Mouse (Mus musculus): ENCODE measurements around the gene Cenpi. TPM values are rescaled to one million over a fixed set of nuclear protein-coding genes. Genes with fewer than 3 reads are reported as not detected.
A peak's percentile ranks its signal among the peaks of the same experiment; 100 is the strongest.
"Not testable (repeated sequence)": the region's sequence is repeated elsewhere in the genome, so short reads cannot be mapped to it uniquely, and the experiment has no call there.

The Cenpi gene
- total RNA-seq, 2 experiments from 2014 or later: 0.26 to 1.0 TPM

- intact Hi-C loops (cut with DNase I): loop anchor here (5.0 kb wide), 2 partner anchors 85 to 105 kb away; partner anchors contain the start of gene Drp2
- H3K4me3 ChIP-seq: peak overlapping the region; percentile 55
- peak overlapping the region; percentile 67; the same call in 1 of the 2 replicates for H3K27ac ChIP-seq
- TF ChIP-seq CTCF (IDR thresholded peaks at IDR 0.05): no peak
- no peak for DNase-seq (ENCODE audit: extremely low spot score in 1 of 2, low spot score in 2 of 2)
Measured at GRCm38 (mm10) chrX:134297195-134297594, 10.7 kb upstream of the Cenpi start.

GRCm38 (mm10) chrX:134300219-134300618 lies 7.7 kb upstream of the Cenpi start:
- DNase-seq (ENCODE audit: extremely low spot score in 1 of 2, low spot score in 2 of 2): no peak
- TF ChIP-seq CTCF (IDR thresholded peaks at IDR 0.05): no peak
- Histone ChIP-seq H3K27ac (no peak overlapping the region), H3K4me3 (no peak overlapping the region)
- intact Hi-C loops (cut with DNase I): loop anchor here (10.0 kb wide), 1 partner anchor 235 kb away; no protein-coding TSS in a partner anchor

- H3K27ac ChIP-seq: no peak overlapping the region
- DNase-seq (ENCODE audit: extremely low spot score in 1 of 2, low spot score in 2 of 2): no peak
- intact Hi-C loops (cut with DNase I): loop anchor here (10.0 kb wide), 1 partner anchor 238 kb away; no protein-coding TSS in a partner anchor
- no peak for TF ChIP-seq CTCF (IDR thresholded peaks at IDR 0.05)
- H3K4me3 ChIP-seq: no peak overlapping the region
Measured at GRCm38 (mm10) chrX:134303287-134303686, 4.6 kb upstream of the Cenpi start.

GRCm38 (mm10) chrX:134308275-134308634 lies 371 bp downstream of the Cenpi start:
- Histone ChIP-seq H3K27ac (no peak overlapping the region), H3K4me3 (peak overlapping the region; percentile 48)
- intact Hi-C loops (cut with DNase I): loop anchor here (10.0 kb wide), 1 partner anchor 243 kb away; no protein-coding TSS in a partner anchor
- TF ChIP-seq CTCF (IDR thresholded peaks at IDR 0.05): no peak
- no peak for DNase-seq (ENCODE audit: extremely low spot score in 1 of 2, low spot score in 2 of 2)

- H3K27ac ChIP-seq; DNase-seq (ENCODE audit: extremely low spot score in 1 of 2, low spot score in 2 of 2); intact Hi-C loops (cut with DNase I); H3K4me3 ChIP-seq: not testable (repeated sequence)
Measured at GRCm38 (mm10) chrX:134311193-134311592, 3.3 kb downstream of the Cenpi start.

GRCm38 (mm10) chrX:134319153-134319932 lies 11.5 kb downstream of the Cenpi start:
- DNase-seq (ENCODE audit: extremely low spot score in 1 of 2, low spot score in 2 of 2): no peak
- intact Hi-C loops (cut with DNase I): loop anchor here (2.0 kb wide), 1 partner anchor 189 kb away; no protein-coding TSS in a partner anchor
- peak; percentile 51 for TF ChIP-seq CTCF (IDR thresholded peaks at IDR 0.05)
- H3K4me3 ChIP-seq: no peak overlapping the region
- no peak overlapping the region for H3K27ac ChIP-seq

GRCm38 (mm10) chrX:134333280-134333679 lies 25.4 kb downstream of the Cenpi start:
- H3K4me3 ChIP-seq: no peak overlapping the region
- intact Hi-C loops (cut with DNase I): no loop called here

GRCm38 (mm10) chrX:134342735-134343134 lies 34.9 kb downstream of the Cenpi start:
- H3K27ac ChIP-seq: no peak overlapping the region
- H3K4me3 ChIP-seq: no peak overlapping the region
- intact Hi-C loops (cut with DNase I): loop anchor here (10.0 kb wide), 1 partner anchor 58 kb away; no protein-coding TSS in a partner anchor
- no peak for DNase-seq (ENCODE audit: extremely low spot score in 1 of 2, low spot score in 2 of 2)
- TF ChIP-seq CTCF (IDR thresholded peaks at IDR 0.05): no peak

More at GRCm38 (mm10) chrX:134333280-134333679, 25.4 kb downstream of the Cenpi start:
- H3K27ac ChIP-seq: no peak overlapping the region
- peak in 1 of 2 experiments; percentile 8 for DNase-seq (ENCODE audit: extremely low spot score in 1 of 2, low spot score in 2 of 2)
- TF ChIP-seq CTCF (IDR thresholded peaks at IDR 0.05): peak; percentile 50

GRCm38 (mm10) chrX:134350205-134350604 lies 42.3 kb downstream of the Cenpi start:
- intact Hi-C loops (cut with DNase I): no loop called here
- Histone ChIP-seq H3K27ac (no peak overlapping the region), H3K4me3 (no peak overlapping the region)
- DNase-seq (ENCODE audit: extremely low spot score in 1 of 2, low spot score in 2 of 2): no peak
- TF ChIP-seq CTCF (IDR thresholded peaks at IDR 0.05): no peak

- intact Hi-C loops (cut with DNase I): loop anchor here (2.0 kb wide), 1 partner anchor 223 kb away; no protein-coding TSS in a partner anchor
- no peak overlapping the region for H3K4me3 ChIP-seq
- H3K27ac ChIP-seq: no peak overlapping the region
- TF ChIP-seq CTCF (IDR thresholded peaks at IDR 0.05): peak; percentile 48
- DNase-seq (ENCODE audit: extremely low spot score in 1 of 2, low spot score in 2 of 2): no peak
Measured at GRCm38 (mm10) chrX:134353848-134354247, 46.0 kb downstream of the Cenpi start.

- DNase-seq (ENCODE audit: extremely low spot score in 1 of 2, low spot score in 2 of 2): no peak
- H3K4me3 ChIP-seq: no peak overlapping the region
- no peak overlapping the region for H3K27ac ChIP-seq
- TF ChIP-seq CTCF (IDR thresholded peaks at IDR 0.05): no peak
- intact Hi-C loops (cut with DNase I): no loop called here
Measured at GRCm38 (mm10) chrX:134359336-134359735, 51.5 kb downstream of the Cenpi start.

GRCm38 (mm10) chrX:134362156-134362555 lies 54.3 kb downstream of the Cenpi start:
- no peak for DNase-seq (ENCODE audit: extremely low spot score in 1 of 2, low spot score in 2 of 2)
- intact Hi-C loops (cut with DNase I): no loop called here
- TF ChIP-seq CTCF (IDR thresholded peaks at IDR 0.05): no peak
- Histone ChIP-seq H3K27ac (no peak overlapping the region), H3K4me3 (no peak overlapping the region)

Measured in left cerebral cortex, adult 2 months (tissue).